In the genomic region with DNA sequence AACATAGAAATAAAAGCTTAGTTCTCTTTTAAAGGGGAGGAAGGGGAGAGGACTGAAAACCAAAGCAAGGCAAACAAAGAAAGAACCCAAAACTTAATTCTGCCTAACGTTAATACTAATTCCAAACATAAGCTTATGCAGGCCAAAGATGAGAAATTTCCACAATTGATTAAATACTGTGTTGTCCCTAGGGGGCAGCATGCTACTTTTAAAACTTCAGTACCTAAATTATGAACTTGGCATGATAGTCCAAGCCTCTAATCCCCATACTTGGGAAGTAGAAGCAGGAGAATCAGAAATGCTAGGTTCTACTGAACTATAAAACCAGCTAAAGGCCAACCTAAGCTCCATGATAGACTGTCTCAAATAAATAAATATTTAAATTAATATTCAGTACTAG, we compare ENCODE assay signal across 10 mouse cellular contexts. TPM values are rescaled to one million over a fixed set of nuclear protein-coding genes. Genes with fewer than 3 reads are reported as not detected.
DNase-seq lines count a peak whose midpoint lies in the region; ATAC-seq and TF ChIP-seq lines count a peak whose summit lies in the region.
"Had no signal": no experiment of that assay in that cellular context is flagged by ENCODE, and none has a peak within 500 bp of the region (broad histone marks: within the 10 kb centered on the region; RNA-seq: fewer than 3 reads in every experiment).

No protein-coding gene starts in this region.

- DNase-seq in heart, adult 2 months, result no peak
- DNase-seq in heart, adult 11 months, result no peak
- peak; percentile 57 for DNase-seq in midbrain, embryonic 14.5 days
- peak; percentile 33 for DNase-seq in c-Kit-positive CD71-positive TER-119-positive erythroid progenitor cells, embryonic 14.5 days (ENCODE audit: low spot score)
- peak; percentile 51 for DNase-seq in retina, postnatal 1 day
- DNase-seq in urinary bladder, postnatal 36 days (ENCODE audit: low spot score in 2 of 2), result no peak
- no peak for DNase-seq in forebrain, embryonic 10.5 days (ENCODE audit: extremely low spot score, low spot score)

- WGBS in heart, adult 2 months, result 33% methylated on average over 1 of the region's 1 CpGs
- 76% methylated on average over 1 of the region's 1 CpGs for WGBS in midbrain, embryonic 14.5 days
- 54% methylated on average over 1 of the region's 1 CpGs for WGBS in midbrain, embryonic 15.5 days
- 81% methylated on average over 1 of the region's 1 CpGs for WGBS in forebrain, embryonic 10.5 days

- no peaks in the 10 kb centered on the region for H3K27me3 ChIP-seq in heart, adult 2 months (ENCODE audit: control insufficient read depth, insufficient read depth, low read length)
- H3K27me3 ChIP-seq in midbrain, embryonic 14.5 days (ENCODE audit: control insufficient read depth, insufficient read depth, low read length), result no peaks in the 10 kb centered on the region
- no peaks in the 10 kb centered on the region for H3K27me3 ChIP-seq in midbrain, embryonic 15.5 days (replicated peaks)
- H3K27me3 ChIP-seq in forebrain, embryonic 10.5 days (ENCODE audit: poor library complexity, severe bottlenecking), result no peaks in the 10 kb centered on the region
- H3K27me3 ChIP-seq: heart, embryonic 15.5 days; lung, embryonic 15.5 days had no signal

- no peak overlapping the region for H3K27ac ChIP-seq in heart, adult 2 months
- no peak overlapping the region for H3K27ac ChIP-seq in midbrain, embryonic 14.5 days (replicated peaks; ENCODE audit: low read depth, low read length)
- H3K27ac ChIP-seq in midbrain, embryonic 15.5 days, result no peak overlapping the region
- no peak overlapping the region for H3K27ac ChIP-seq in forebrain, embryonic 10.5 days
- H3K27ac ChIP-seq: heart, embryonic 15.5 days; lung, embryonic 15.5 days had no signal

- no peak for TF ChIP-seq EP300 in heart, adult 2 months (IDR thresholded peaks at IDR 0.05; ENCODE audit: insufficient read depth, low read depth, low read length)

- no peaks in the 10 kb centered on the region for H3K9me3 ChIP-seq in midbrain, embryonic 14.5 days (ENCODE audit: control insufficient read depth, low read length)
- H3K9me3 ChIP-seq in midbrain, embryonic 15.5 days, result no peaks in the 10 kb centered on the region
- H3K9me3 ChIP-seq in forebrain, embryonic 10.5 days, result no peaks in the 10 kb centered on the region
- H3K9me3 ChIP-seq: heart, embryonic 15.5 days; lung, embryonic 15.5 days had no signal

- no peak for ATAC-seq in midbrain, embryonic 14.5 days (ENCODE audit: low FRiP score, low TSS enrichment)
- no peak for ATAC-seq in midbrain, embryonic 15.5 days (replicated peaks)

- intact Hi-C loops in heart, adult 2 months (cut with DNase I), result loop anchor here (1.0 to 2.0 kb wide), 3 partner anchors 77 to 274 kb away; no protein-coding TSS in a partner anchor

- H3K9ac ChIP-seq in heart, adult 2 months (ENCODE audit: low read depth, low read length), result no peak overlapping the region
- H3K9ac ChIP-seq in midbrain, embryonic 14.5 days (replicated peaks; ENCODE audit: low read length), result no peak overlapping the region
- H3K9ac ChIP-seq in midbrain, embryonic 15.5 days, result no peak overlapping the region
- H3K9ac ChIP-seq: heart, embryonic 15.5 days; lung, embryonic 15.5 days had no signal

- TF ChIP-seq CTCF in heart, adult 2 months (IDR thresholded peaks at IDR 0.05), result peak; percentile 82

- H3K79me2 ChIP-seq in heart, adult 2 months (replicated peaks; ENCODE audit: control insufficient read depth, insufficient read depth, low read length), result peaks cover 3% of the 10 kb centered on the region

- H3K4me2 ChIP-seq in midbrain, embryonic 14.5 days (ENCODE audit: low read length), result no peak overlapping the region
- H3K4me2 ChIP-seq in midbrain, embryonic 15.5 days, result no peak overlapping the region
- H3K4me2 ChIP-seq: heart, embryonic 15.5 days; lung, embryonic 15.5 days had no signal

- H3K4me1 ChIP-seq in heart, adult 2 months (ENCODE audit: control insufficient read depth, insufficient read depth, low read length), result peaks cover 3% of the 10 kb centered on the region
- H3K4me1 ChIP-seq in midbrain, embryonic 14.5 days (ENCODE audit: control insufficient read depth, insufficient read depth, low read length), result no peaks in the 10 kb centered on the region
- no peaks in the 10 kb centered on the region for H3K4me1 ChIP-seq in midbrain, embryonic 15.5 days
- no peaks in the 10 kb centered on the region for H3K4me1 ChIP-seq in forebrain, embryonic 10.5 days

- no peak for TF ChIP-seq POLR2A in heart, adult 2 months (IDR thresholded peaks at IDR 0.05; ENCODE audit: insufficient read depth, low read depth, low read length)

- H3K36me3 ChIP-seq in heart, adult 2 months (ENCODE audit: control insufficient read depth, insufficient read depth, low read length), result no peaks in the 10 kb centered on the region
- H3K36me3 ChIP-seq in midbrain, embryonic 14.5 days (ENCODE audit: control insufficient read depth, insufficient read depth, low read length), result no peaks in the 10 kb centered on the region
- H3K36me3 ChIP-seq in midbrain, embryonic 15.5 days (replicated peaks), result no peaks in the 10 kb centered on the region
- peaks cover 3% of the 10 kb centered on the region; the same call in 1 of the 2 replicates for H3K36me3 ChIP-seq in forebrain, embryonic 10.5 days (replicated peaks)
- H3K36me3 ChIP-seq: heart, embryonic 15.5 days; lung, embryonic 15.5 days had no signal

- H3K4me3 ChIP-seq in heart, adult 2 months, result no peak overlapping the region
- H3K4me3 ChIP-seq in midbrain, embryonic 14.5 days (replicated peaks; ENCODE audit: low read depth, low read length), result no peak overlapping the region
- no peak overlapping the region for H3K4me3 ChIP-seq in midbrain, embryonic 15.5 days
- no peak overlapping the region for H3K4me3 ChIP-seq in forebrain, embryonic 10.5 days
- H3K4me3 ChIP-seq: heart, embryonic 15.5 days; lung, embryonic 15.5 days had no signal

RNA-seq across cellular contexts. Expression of a gene that starts 18.7 kb away (rescaled TPM):
- 10 to 100 TPM; 29.2 to 33.0 TPM for total RNA-seq in heart, adult 2 months (2021)
- 4.8 and 8.1 TPM in 2 replicates for polyA plus RNA-seq in heart, adult 2 months (2012; rRNA removed)
- 17.6 and 18.5 TPM in 2 replicates for polyA plus RNA-seq in midbrain, embryonic 14.5 days (2014; fragmentation: Nextera tagmentation; extraction: Ambion mirVana)
- polyA plus RNA-seq in midbrain, embryonic 15.5 days (2015; fragmentation: Nextera tagmentation; extraction: Ambion mirVana), result 10.9 and 12.5 TPM in 2 replicates
- 7.6 and 8.2 TPM in 2 replicates for polyA plus RNA-seq in forebrain, embryonic 10.5 days (2016; fragmentation: Nextera tagmentation; extraction: Ambion mirVana)

Comparison
In these comparisons a context has a peak if more than half of its experiments do, and no peak if none do; other contexts are left out.
1. DNase-seq: peak in midbrain, embryonic 14.5 days (single experiment), c-Kit-positive CD71-positive TER-119-positive erythroid progenitor cells, embryonic 14.5 days (single experiment) and retina, postnatal 1 day (single experiment); none in heart, adult 2 months (0 of 2), heart, adult 11 months (single experiment), urinary bladder, postnatal 36 days (0 of 2) and forebrain, embryonic 10.5 days (single experiment).